Mouse (Mus musculus) left cerebral cortex, postnatal 10 days (tissue): Measurements from ENCODE around the gene Pacs1. TPM values are rescaled to one million over a fixed set of nuclear protein-coding genes. Genes with fewer than 3 reads are reported as not detected.
"Not testable (repeated sequence)": the region's sequence is repeated elsewhere in the genome, so short reads cannot be mapped to it uniquely, and the experiment has no call there.

Source experiments
- DNase-seq, 2 experiments: peaks; one replicate each; pipeline ENCODE4 v3.0.0; 2021 to 2022; ENCODE audit warnings: low spot score in 2 of 2, mixed read lengths in 1 of 2; ENCODE audit errors: extremely low spot score in 1 of 2
- intact Hi-C: fragments of 180-260 bp; cut with DNase I; formaldehyde crosslinking; loops from one replicate; pipeline ENCODE4 v1.15.1; 2025
- total RNA-seq, 2 experiments: library from RNA; stranded (reverse); gene quantifications; 2 replicates each; pipeline ENCODE4 v1.2.3; 2021

Gene Pacs1
- total RNA-seq, 2 experiments from 2014 or later, result 77.2 to 77.9 TPM

DNA sequence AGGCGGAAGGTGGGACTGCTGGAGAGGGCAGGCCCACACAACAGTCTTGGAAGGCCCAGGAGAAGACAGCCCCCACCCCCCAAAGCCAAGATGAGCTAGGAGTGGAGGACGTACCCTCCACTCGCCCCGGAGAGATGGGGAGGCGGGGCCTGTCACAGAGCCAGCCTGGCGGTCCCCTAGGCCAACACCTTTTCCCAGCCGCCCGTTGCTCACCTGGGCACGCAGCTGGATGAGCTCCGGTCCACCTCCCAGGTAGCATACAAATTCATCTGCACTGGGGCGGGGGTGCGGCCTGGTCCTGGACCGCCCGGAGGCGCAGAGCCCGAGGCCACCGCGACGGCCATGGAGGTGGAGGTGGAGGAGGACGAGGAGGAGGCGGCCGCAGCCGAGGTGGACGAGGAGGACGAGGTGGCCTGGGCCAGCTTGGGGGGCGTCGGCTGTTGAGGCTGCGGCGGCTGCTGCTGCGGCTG is 558 bp downstream of the Pacs1 start:
- intact Hi-C loops, result loop anchor here (10.0 kb wide), 1 partner anchor 108 kb away; no protein-coding TSS in a partner anchor
- DNase-seq, result peak in 1 of 2 experiments; percentile 71

DNA sequence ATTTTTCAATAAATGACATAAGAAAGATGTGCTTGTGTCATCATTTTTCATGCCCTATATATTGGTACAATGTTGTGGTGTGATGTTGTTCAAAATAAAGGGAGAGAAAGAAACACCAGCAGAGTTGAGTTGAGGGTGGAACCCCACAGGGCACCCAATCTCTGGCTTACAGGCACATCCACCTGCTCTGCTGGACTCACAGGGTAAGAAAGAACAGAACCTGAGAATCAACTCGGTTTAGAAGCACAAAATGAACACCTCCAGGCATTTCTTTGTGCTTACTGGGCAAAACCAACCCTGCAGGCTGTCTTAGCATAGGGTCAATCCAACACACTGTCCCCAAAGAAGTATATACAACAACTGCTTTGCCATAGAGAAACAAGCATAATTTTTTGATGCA is 1.5 kb downstream of the Pacs1 start:
- no peak for DNase-seq
- intact Hi-C loops, result loop anchor here (10.0 kb wide), 1 partner anchor 107 kb away; no protein-coding TSS in a partner anchor

DNA sequence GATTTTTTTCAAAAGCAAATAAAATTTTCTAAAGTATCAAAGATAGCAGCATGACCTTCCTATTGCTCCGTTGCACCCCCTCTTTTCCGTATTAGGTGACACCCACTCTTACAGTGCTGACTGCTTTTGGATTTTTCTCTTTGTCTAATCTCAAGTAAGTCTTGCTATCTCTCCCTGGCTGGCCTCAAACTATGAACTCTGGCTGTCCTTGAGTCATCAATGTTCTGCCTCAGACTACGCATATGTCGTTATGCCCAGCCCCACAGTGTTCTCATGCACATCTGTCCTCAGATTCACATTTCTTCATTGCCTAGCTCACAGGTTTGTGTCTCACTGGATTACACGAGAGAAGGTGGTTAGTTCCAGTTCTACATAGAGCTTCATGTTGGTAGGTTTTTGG is 3.5 kb downstream of the Pacs1 start:
- no peak for DNase-seq
- intact Hi-C loops, result no loop called here

DNA sequence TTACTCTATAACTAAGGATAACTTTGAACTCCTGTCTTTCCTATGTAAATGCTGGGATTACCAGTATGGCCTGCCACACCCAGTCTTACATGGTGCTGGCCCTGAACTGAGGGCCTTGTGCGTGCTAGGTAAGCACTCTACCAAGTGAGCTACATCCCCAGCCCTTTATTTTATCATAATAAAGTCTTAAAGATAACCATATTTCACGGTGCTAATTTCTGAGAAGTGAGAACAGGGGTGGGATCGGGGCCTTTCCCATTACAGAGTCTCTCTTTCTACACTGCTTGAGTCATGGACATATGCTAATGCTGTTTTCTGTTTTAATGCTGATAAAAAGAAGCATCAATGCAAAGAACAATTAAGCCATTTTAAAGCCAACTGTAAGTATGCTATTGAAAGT is 4.0 kb downstream of the Pacs1 start:
- intact Hi-C loops, result no loop called here

DNA sequence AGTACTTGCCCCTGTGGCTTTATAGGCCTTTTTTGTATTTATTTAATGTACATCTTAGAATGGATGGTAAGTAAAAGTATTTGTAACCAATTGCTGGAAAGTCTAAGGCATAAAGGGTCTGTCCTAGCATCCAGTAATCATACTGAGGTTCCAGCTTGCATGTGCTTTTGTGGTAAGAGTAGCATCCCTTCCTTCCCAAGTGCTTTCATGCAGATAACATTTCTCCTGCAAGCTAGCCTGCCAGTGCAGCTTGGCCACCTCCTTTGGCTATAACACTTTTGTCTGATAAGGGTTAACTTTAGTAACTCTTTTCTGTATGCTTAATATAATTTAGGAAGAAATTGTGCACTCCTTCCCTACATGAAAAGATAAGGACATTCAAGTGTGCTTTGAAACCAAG is 4.9 kb downstream of the Pacs1 start:
- intact Hi-C loops, result no loop called here
- DNase-seq, result no peak

More for the DNA sequence above, 4.0 kb downstream of the Pacs1 start:
- no peak for DNase-seq

DNA sequence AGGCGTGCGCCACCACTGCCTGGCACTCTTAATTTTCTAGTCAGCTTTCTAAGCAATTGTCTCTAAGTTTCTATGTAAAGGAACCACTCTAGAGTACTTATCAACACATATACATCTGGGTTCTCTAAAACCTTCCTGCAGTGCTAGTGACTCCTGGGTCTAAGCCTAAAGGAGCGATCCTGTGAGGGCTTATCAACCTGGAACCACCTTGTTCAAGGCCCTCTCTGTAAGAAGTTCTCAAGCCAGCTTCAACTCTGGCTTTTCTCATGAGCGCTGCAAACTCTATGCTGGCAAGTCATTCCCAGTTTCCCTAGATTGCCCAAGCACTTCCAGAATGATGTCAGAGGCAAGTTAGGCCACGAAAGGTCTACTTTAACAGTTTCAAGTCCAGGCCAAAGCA is 5.9 kb downstream of the Pacs1 start:
- DNase-seq, result no peak
- intact Hi-C loops, result no loop called here

DNA sequence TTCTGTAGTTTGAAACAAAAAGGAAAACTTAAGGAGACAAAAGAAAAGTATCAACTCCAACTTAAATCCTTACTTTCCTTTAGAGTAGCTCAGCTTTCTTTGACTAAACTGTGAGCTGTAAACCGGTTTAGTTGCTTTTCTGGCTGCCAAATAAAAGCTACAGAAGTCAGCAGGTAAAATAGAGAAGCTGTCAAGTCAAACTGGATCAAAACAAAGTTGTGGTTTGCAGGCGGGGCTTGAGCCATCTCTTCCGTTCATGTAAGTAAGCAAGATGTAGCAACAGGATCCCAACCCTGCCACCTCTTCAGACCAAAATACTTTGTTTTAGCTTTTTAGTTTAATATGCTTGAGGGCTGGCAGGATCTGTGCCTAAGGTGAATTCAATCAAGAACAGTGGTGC is 15.8 kb downstream of the Pacs1 start:
- intact Hi-C loops, result no loop called here
- DNase-seq, result no peak

DNA sequence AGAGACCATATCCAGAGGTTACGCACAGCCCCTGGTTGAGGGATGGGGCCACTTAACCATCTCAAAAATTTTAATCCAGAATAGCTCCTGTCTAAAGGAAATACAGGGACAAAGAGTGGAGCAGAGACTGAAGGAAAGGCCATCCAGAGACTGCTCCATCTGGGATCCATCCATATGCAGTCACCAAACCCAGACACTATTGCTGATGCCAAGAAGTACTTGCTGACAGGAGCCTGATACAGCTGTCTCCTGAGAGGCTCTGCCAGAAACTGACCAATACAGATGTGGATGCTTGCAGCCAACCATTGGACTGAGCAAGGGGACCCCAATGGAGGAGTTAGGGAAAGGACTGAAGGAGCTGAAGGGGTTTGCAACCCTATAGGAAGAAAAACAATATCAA is 35.9 kb downstream of the Pacs1 start:
- DNase-seq, intact Hi-C loops: not testable (repeated sequence)

DNA sequence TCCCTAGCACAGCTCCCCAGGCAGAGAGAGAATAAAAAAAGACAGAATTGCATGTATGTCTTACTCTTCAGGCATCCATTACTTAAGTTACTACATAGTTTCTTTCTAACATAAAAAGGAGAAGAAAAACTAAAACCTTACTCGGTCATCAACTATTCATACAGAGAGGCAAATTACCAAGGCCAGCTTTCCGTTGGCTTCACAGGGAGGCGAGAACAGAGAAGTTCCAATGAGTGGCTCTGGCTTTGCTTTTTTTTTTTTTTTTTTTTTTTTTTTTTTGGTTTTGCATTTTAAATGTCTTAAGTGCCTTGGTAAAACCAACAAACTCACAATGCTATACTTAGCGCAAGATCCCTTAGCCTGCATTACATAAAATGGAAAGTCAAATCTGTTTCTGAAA is 40.2 kb downstream of the Pacs1 start:
- intact Hi-C loops, result no loop called here
- no peak for DNase-seq

DNA sequence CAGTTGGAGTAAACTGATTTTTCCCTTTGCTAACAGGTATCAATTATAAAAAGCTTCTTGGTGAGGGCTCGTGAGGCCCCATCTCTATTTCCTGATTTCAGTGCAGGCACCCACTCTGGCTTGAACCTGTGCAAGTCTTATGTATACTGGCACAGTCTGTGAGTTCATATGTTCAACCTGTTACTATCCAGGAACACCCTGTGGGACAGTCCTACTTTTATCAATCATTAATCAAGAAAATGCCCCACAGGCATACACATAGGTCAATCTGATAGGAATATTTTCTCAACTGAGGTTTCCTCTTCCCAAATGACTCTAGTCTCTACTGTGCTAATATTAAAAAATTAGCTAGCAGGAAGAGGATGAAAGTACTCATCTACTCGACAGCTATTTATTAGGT is 42.8 kb downstream of the Pacs1 start:
- intact Hi-C loops, result no loop called here
- no peak for DNase-seq

DNA sequence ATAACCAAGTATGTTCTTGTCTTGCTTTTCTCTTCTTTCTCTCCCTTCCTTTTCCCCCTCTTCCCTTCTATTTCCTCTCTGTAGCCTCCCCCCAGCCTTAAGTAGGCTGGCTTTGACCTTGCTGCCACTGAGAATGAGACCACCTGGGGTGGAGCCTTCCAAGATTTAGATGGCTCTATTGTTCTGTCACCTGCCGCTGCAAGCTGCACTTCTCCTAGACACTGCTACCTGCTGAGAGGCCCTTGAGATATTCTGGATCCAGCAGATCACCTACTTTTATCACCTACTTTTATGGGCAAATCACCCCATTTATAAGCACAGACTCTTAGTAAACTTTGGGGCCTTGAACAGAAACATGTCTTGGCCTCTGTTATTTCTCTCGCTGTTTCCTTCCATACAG is 48.3 kb downstream of the Pacs1 start:
- intact Hi-C loops, result no loop called here

DNA sequence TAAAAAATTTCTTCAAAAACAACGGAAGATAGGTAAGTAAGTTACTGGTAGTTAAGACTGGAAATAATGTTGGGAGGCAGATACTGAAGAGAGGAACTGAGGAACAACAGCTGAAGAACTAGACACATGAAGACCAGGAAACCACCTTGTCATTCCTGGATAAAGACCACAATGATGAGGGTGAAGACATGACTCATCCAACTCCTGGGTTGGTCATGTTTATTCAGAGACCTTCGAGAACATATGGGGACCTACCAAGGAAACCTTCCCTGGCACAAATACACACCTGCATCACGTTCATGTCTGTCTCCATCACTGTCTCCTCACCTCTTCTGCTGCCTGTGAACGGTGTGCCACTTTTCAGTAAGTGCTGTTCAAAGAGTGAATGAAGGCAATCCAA is 48.8 kb downstream of the Pacs1 start:
- DNase-seq, result no peak
- intact Hi-C loops, result no loop called here

More for the DNA sequence above, 48.3 kb downstream of the Pacs1 start:
- no peak for DNase-seq

DNA sequence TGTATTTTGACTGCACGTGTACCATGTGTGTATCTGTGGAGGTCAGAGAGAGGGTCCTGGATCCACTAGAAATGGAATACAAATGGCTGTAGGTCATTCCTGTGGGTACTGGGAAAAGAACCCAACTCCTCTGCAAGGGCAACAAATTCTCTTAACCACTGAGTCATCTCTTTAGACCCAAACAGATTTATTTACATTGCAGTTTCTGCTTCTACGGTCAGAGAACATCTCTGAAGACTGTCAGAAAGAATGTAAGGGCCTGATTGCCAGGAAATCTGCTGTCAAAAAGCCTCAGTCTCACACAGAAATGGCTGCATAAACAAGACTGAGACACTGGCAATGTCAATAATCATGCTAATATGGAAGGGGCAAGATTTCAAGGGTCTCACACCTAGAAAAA is 51.0 kb downstream of the Pacs1 start:
- intact Hi-C loops, result no loop called here
- DNase-seq, result no peak

DNA sequence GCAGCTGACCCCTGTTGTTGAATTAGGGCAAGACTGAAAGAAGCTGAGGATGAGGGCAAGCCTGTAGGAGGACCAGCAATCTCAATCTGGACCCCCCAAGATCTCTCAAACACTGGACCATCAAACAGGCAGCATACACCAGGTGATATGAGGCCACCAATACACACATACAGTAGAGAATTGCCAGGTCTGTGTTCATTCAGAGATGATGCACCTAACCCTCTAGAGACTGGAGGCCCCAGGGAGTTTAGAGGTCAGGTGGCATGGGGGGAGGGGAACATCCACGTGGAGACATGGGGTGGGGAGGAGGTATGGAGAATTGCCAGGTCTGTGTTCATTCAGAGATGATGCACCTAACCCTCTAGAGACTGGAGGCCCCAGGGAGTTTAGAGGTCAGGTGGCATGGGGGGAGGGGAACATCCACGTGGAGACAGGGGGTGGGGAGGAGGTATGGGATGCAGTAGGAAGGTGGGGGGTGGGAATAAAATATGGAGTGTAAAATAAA is 51.6 kb downstream of the Pacs1 start:
- intact Hi-C loops, DNase-seq: not testable (repeated sequence)

DNA sequence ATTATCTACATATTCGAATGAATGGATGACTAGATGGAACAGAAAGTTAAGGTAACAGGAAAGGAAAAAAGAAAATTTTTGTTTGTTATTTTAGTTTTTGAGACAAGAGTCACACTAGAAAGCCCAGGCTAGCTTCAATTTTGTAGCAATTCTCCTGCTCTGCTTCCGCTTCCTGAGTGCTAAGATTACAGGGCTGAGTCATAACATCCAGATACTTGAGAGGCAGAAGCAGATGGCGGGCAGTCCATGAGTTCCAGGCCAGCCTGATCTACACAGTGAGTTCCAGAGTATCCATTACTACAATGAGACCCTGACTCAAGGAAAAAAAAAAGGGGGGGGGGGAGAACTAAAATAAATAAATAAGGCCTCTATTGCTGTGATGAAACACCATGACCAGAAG is 52.5 kb downstream of the Pacs1 start:
- no peak for DNase-seq
- intact Hi-C loops, result no loop called here

DNA sequence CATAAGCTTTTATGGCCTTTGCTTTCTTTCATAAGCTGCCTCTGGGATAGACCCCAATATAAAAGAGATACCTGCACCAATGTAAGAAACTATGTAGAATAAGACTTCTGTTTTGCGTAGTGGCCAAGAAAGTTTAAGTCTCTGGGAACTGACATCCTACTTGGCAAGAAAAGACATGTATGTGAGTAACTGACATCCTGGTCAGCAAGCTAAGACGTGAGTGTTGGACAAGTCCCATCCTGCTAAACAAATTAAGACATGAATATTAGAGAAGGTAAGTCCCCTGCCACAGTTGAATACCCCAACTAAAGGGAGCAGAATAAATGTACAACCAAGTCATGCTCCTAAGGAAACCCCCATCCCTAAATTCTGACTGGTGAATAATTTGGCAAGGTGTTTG is 71.2 kb downstream of the Pacs1 start:
- DNase-seq, result no peak
- intact Hi-C loops, result no loop called here

DNA sequence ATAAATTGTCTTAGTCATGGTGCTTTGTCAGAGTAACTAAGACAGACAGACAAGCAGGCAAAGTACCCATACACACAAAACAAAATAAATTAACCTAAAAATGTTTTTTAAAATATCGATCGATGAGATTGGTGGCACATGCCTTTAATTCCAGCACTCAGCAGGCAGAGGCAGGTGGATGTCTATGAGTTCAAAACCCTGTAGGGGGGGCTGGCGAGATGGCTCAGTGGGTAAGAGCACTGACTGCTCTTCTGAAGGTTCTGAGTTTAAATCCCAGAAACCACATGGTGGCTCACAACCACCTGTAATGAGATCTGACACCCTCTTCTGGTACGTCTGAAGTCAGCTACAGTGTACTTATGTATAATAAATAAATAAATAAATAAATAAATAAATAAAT is 72.3 kb downstream of the Pacs1 start:
- intact Hi-C loops, DNase-seq: not testable (repeated sequence)

DNA sequence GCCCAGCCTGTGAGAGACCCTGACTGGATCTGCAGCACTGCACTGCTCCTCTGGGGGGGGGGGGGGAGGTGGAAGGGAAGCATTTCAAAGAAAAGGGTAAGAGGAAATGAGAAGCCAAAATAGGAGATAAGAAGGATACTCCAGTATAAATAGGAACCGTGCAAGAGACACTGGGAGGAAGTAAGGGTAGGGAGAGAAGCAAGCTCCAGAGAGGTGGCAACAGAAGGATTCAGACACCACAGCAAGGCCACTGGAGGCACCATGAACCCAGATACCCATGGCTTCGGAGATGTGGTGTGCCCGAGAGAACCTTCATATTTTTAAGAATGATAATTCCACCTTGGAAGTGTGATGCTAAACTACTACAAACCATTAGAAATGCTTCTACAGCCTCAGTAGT is 74.4 kb downstream of the Pacs1 start:
- no peak for DNase-seq
- intact Hi-C loops, result no loop called here

DNA sequence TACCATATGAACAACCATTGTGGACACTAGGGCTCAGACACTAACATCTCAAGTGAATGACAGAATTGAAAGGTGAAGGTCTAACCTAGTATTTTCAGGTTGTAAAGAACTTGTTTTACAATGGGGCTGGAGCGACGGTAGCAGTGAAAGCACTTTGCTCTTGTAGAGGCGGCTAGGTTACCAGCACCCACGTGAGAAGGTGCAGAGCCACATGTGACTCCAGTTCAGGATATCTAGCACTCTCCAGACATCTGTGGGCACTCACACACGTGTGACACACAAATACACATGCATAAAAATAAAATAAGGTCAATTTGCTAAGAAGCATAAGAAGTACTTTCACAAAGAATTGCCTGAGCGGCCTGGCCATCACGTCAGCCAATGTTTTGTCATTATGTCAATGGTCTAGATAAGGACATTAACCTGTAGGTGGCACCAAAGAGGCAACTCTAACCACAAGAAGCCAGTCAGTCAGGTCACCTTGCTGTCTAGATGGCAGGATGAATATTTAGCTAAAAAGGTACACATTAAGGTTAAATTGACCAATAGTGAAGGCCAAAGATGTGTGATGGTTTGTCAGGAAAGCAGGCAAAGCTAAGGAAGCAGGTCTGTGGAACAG is 77.4 kb downstream of the Pacs1 start:
- peak; percentile 16 to 23 for DNase-seq
- intact Hi-C loops, result no loop called here

DNA sequence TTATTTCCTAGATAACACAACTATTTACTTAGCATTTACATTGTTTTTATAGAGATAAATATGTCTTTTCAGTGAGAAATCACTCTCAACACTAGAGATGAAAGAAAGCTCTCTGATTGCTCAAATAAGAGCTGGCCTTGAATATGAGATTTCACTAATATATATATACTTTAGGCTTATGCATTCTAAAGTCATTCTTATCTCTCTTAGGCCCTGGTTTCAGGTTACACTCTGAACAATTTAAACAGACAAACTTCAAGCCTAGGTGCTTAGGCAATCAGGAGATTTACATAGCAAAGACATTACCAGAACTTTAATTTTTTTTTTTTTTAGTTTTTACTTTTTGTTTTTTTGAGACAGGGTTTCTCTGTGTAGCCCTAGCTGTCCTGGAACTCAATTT is 80.5 kb downstream of the Pacs1 start:
- no peak for DNase-seq
- intact Hi-C loops, result no loop called here

DNA sequence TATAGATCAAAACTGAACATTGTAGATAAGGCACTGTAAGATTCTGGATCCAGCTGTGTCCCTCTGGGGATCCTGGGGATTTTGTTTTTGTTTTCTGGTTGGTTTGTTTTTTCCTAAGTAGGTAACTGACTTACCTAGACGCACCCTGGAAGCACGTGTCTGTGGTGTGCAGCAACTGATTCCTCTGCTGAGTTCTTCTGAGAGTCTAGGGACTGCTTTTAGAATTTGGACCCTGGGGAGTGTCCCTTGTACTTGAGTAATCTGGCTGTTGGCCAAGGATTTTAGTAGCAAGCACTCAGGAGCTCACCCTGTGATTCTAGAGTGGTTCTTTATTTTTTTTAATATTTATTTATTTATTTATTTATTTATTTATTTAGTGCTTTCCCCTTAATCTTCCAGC is 85.5 kb downstream of the Pacs1 start:
- intact Hi-C loops, result no loop called here
- no peak for DNase-seq
